Mouse (Mus musculus) spleen, adult 2 months (tissue): ENCODE measurements around the gene 4930442H23Rik.

Experiments
- CTCF ChIP-seq: fragments of 200-500 bp; IDR thresholded peaks from 2 replicates; pipeline ENCODE4 v1.5.1; 2011; ENCODE audit warnings: mild to moderate bottlenecking, inconsistent platforms; ENCODE audit not compliant: insufficient read depth, insufficient read length, insufficient replicate concordance; ENCODE audit errors: extremely low read depth
- POLR2A ChIP-seq: fragments of 200-500 bp; IDR thresholded peaks from 2 replicates; pipeline ENCODE4 v1.6.1; 2011; ENCODE audit warnings: low read depth, low read length, inconsistent platforms

DNA sequence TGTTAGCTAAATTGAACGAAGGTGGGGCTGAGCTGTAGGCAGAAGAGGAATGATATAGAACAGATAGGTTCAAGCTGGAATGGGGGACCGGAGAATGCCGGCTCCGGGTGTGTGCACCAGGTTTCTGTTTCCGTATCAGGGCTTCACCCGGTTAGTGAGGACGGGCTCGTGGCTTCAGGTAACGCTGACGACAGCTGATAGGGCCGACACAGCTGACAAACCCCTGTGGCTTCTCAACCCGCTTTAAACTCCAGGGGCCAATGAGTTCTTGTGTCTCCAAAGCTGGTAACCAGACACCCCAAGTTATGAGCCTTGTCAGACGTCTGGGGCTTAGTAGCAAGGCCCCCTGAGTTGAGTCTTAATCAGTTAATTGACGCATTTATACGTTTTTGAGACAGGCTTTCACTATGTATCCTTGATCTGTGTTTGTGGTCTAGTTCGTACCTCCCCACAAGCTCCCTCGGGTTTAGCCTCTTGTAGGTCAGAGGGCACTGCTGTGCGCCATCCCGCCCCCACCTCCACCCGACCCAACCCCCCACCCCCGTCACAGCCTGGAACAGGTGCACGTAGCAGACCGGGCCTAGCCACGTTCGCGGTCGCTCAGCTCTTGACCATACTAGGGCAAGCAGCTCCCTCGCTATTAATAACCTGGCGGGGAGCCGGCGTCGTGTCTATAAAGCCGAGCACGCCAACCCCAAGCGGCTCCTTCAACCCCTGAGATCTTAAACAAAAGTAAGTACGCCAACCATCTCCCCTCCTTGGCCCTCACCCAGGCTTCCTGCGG, 10.5 kb upstream of the 4930442H23Rik start:
- TF ChIP-seq CTCF = no peak
- TF ChIP-seq POLR2A = no peak
